Mouse (Mus musculus) embryo, embryonic 10.5 days (tissue): ENCODE data around the gene Map4k2.
"Not testable (repeated sequence)": the region's sequence is repeated elsewhere in the genome, so short reads cannot be mapped to it uniquely, and the experiment has no call there.

Source experiments
- DNase-seq: peaks from one replicate; pipeline ENCODE4 v3.0.0-alpha.2; 2015; ENCODE audit warnings: low spot score

The Map4k2 gene

GRCm38 (mm10) chr19:6340524-6341452, at the start of gene Map4k2:
Map4k2 (plus strand) TSS chr19:6341135.
- DNase-seq: peak; percentile 83

GRCm38 (mm10) chr19:6292262-6292661, 48.7 kb upstream of the Map4k2 start:
- no peak for DNase-seq

GRCm38 (mm10) chr19:6294301-6294700, 46.6 kb upstream of the Map4k2 start:
- no peak for DNase-seq

GRCm38 (mm10) chr19:6296551-6297210, 44.3 kb upstream of the Map4k2 start:
- DNase-seq: no peak

- DNase-seq: no peak
Observed at GRCm38 (mm10) chr19:6297641-6298040, 43.3 kb upstream of the Map4k2 start.

- DNase-seq: no peak
Observed at GRCm38 (mm10) chr19:6299003-6299402, 41.9 kb upstream of the Map4k2 start.

GRCm38 (mm10) chr19:6299450-6300267, 41.3 kb upstream of the Map4k2 start:
- DNase-seq: no peak

GRCm38 (mm10) chr19:6300402-6300841, 40.5 kb upstream of the Map4k2 start:
- DNase-seq: no peak

- DNase-seq: no peak
Observed at GRCm38 (mm10) chr19:6302114-6302513, 38.8 kb upstream of the Map4k2 start.

GRCm38 (mm10) chr19:6302522-6302921, 38.4 kb upstream of the Map4k2 start:
- no peak for DNase-seq

GRCm38 (mm10) chr19:6303831-6304230, 37.1 kb upstream of the Map4k2 start:
- DNase-seq: no peak

- peak; percentile 95 for DNase-seq
Observed at GRCm38 (mm10) chr19:6304787-6305516, 36.0 kb upstream of the Map4k2 start.

GRCm38 (mm10) chr19:6305517-6306115, 35.3 kb upstream of the Map4k2 start:
- DNase-seq: no peak

- peak; percentile 83 for DNase-seq
Observed at GRCm38 (mm10) chr19:6306137-6306551, 34.8 kb upstream of the Map4k2 start, which contains the start of gene Cdc42bpg. Cdc42bpg (plus strand) TSS chr19:6306456.

- peak; percentile 84 for DNase-seq
Observed at GRCm38 (mm10) chr19:6306586-6306985, 34.3 kb upstream of the Map4k2 start.

- no peak for DNase-seq
Observed at GRCm38 (mm10) chr19:6307733-6308531, 33.0 kb upstream of the Map4k2 start.

- DNase-seq: no peak
Observed at GRCm38 (mm10) chr19:6310181-6310580, 30.8 kb upstream of the Map4k2 start.

GRCm38 (mm10) chr19:6311783-6312182, 29.2 kb upstream of the Map4k2 start:
- DNase-seq: not testable (repeated sequence)

- DNase-seq: no peak
Observed at GRCm38 (mm10) chr19:6313796-6314195, 27.1 kb upstream of the Map4k2 start.

GRCm38 (mm10) chr19:6314513-6314912, 26.4 kb upstream of the Map4k2 start:
- DNase-seq: no peak
